Mouse (Mus musculus) heart, embryonic 16.5 days (tissue): Measurements from ENCODE around the gene Mreg. TPM values are rescaled to one million over a fixed set of nuclear protein-coding genes. Genes with fewer than 3 reads are reported as not detected.
A peak's percentile ranks its signal among the peaks of the same experiment; 100 is the strongest.

Experiments used
- ATAC-seq: fragments of 200-750 bp; cut with Nextera tagmentation; replicated peaks from 2 replicates; pipeline ENCODE4 v1.8.0; 2017; ENCODE audit warnings: moderate number of reproducible peaks; ENCODE audit not compliant: insufficient read depth, low FRiP score; ENCODE audit errors: extremely low read depth
- H3K27ac ChIP-seq: fragments of 300-500 bp; sonication (generic); 2 replicates; pipeline ENCODE4 v1.5.1; 2014; ENCODE audit warnings: mild to moderate bottlenecking, low read length, control low read depth, moderate library complexity
- H3K27me3 ChIP-seq: fragments of 300-500 bp; sonication (generic); 2 replicates; pipeline ENCODE4 v1.6.1; 2014; ENCODE audit warnings: low read length, mixed read lengths; ENCODE audit not compliant: control insufficient read depth, insufficient read depth
- H3K36me3 ChIP-seq: fragments of 300-500 bp; sonication (generic); 2 replicates; pipeline ENCODE4 v1.6.1; 2014; ENCODE audit not compliant: control insufficient read depth, insufficient read depth
- H3K4me1 ChIP-seq: fragments of 300-500 bp; sonication (generic); 2 replicates; pipeline ENCODE4 v1.6.1; 2014; ENCODE audit warnings: low read length, mixed read lengths; ENCODE audit not compliant: control insufficient read depth, insufficient read depth
- H3K4me2 ChIP-seq: fragments of 300-500 bp; sonication (generic); 2 replicates; pipeline ENCODE4 v1.6.1; 2014; ENCODE audit warnings: low read depth, mild to moderate bottlenecking, control low read depth, low read length
- H3K4me3 ChIP-seq: fragments of 300-500 bp; sonication (generic); 2 replicates; pipeline ENCODE4 v1.5.1; 2014; ENCODE audit warnings: mild to moderate bottlenecking, control low read depth, low read length
- H3K9ac ChIP-seq: fragments of 300-500 bp; sonication (generic); 2 replicates; pipeline ENCODE4 v1.6.1; 2014; ENCODE audit warnings: low read length, control low read depth
- H3K9me3 ChIP-seq: fragments of 300-500 bp; sonication (generic); replicated peaks from 2 replicates; pipeline ENCODE4 v1.6.1; 2016; ENCODE audit warnings: low read length; ENCODE audit not compliant: control insufficient read depth
- WGBS: fragments of 180-500 bp; shearing (Covaris S2); extraction: QIAGEN DNeasy Blood & Tissue Kit; methylation state at CpG from one replicate; pipeline ENCODE4 v1.1.7; 2014; 5-methylcytosine and 5-hydroxymethylcytosine counted together
- polyA plus RNA-seq: library from polyadenylated mRNA; unstranded; fragments of >200 nt; fragmentation: Nextera tagmentation; extraction: Ambion mirVana; gene quantifications from 2 replicates; pipeline ENCODE4 v1.2.1, GENCODE M21; 2015

The Mreg gene
- polyA plus RNA-seq, 1 experiment from 2014 or later: 18.8 TPM

DNA sequence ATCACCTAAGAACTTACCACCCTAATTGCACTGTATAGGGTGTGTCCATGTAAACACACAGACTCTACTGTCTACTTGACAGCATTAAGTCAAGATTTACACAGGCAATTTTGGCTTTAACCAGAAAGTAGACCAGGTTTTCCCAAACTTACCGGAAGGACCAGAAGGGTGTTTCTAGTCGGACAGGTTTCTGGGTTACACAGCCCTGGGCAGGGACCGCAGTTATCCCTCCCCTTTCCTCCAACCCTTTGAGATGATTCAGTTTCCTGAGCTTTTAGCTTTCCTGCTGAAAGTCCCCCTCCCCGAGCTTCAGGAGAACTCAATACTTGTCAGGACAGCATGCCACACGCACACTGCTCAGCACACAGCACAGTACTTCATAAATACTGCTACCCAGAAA lies 26.0 kb downstream of the Mreg start:
- Histone ChIP-seq H3K36me3 (no peaks in the 10 kb centered on the region), H3K9ac (no peak overlapping the region), H3K4me3 (no peak overlapping the region), H3K4me2 (no peak overlapping the region), H3K4me1 (peaks cover 5% of the 10 kb centered on the region; the same call in 1 of the 2 replicates), H3K9me3 (no peaks in the 10 kb centered on the region), H3K27me3 (no peaks in the 10 kb centered on the region), H3K27ac (no peak overlapping the region)
- 72% methylated on average over 5 of the region's 5 CpGs for WGBS
- no peak for ATAC-seq

DNA sequence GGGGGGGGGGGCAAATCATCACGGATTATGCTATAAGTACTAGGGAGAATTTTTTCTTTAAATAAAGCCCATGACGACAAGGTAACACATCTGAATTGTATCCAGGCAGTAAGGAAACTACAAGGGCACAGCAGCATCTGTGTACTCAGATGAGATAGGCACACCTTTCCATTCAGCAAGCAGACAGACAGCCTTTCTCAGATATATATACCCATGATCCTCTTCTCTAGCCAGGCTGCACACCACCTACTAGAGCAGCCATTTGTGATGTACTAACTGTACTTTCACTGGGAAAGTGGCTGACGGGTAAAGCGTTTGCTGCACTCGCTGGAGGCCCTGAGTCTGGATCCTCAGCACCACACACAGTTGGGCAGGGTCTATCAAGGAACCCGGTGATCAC lies 28.6 kb downstream of the Mreg start:
- Histone ChIP-seq H3K4me2 (peak overlapping the region; percentile 58), H3K4me3 (peak overlapping the region; percentile 25), H3K9ac (no peak overlapping the region), H3K27ac (no peak overlapping the region; the same call in 1 of the 2 replicates), H3K4me1 (peaks cover 5% of the 10 kb centered on the region; the same call in 1 of the 2 replicates), H3K36me3 (no peaks in the 10 kb centered on the region), H3K27me3 (no peaks in the 10 kb centered on the region), H3K9me3 (no peaks in the 10 kb centered on the region)
- 0 out of 2 replicates have a peak, but pooled peaks have one; percentile 4 for ATAC-seq
- 53% methylated on average over 6 of the region's 6 CpGs for WGBS

- Histone ChIP-seq H3K4me3 (peak overlapping the region; percentile 25), H3K4me2 (peak overlapping the region; percentile 58), H3K27me3 (no peaks in the 10 kb centered on the region), H3K36me3 (no peaks in the 10 kb centered on the region), H3K9me3 (no peaks in the 10 kb centered on the region), H3K9ac (peak overlapping the region; percentile 37; the same call in 1 of the 2 replicates), H3K27ac (no peak overlapping the region), H3K4me1 (peaks cover 5% of the 10 kb centered on the region; the same call in 1 of the 2 replicates)
- peak; percentile 64 for ATAC-seq
- WGBS: 14% methylated on average over 13 of the region's 13 CpGs
Measured at GRCm38 (mm10) chr1:72182930-72183499, 29.1 kb downstream of the Mreg start.

DNA sequence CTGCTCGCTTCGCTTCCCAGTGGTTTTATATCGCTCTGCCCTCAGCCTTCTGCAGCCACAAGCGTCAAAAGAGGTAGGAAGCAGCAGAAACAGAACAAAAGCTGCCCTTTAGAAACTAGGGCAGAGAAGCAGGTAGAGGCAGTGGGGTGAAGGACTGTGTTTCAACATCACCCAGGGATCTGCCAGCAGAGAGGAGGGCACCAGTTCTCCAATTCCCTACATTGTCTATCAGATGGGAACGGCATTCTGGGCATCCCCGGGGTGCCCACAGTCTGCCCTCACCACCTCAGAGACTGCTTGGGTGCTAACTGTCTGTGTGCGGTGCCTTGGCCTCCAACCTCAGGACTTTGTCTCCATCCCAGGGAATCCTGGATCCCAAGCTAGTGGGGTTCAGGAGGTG lies 32.2 kb downstream of the Mreg start:
- H3K4me3 ChIP-seq: no peak overlapping the region
- H3K4me2 ChIP-seq: no peak overlapping the region
- H3K4me1 ChIP-seq: peaks cover 5% of the 10 kb centered on the region; the same call in 1 of the 2 replicates
- H3K36me3 ChIP-seq: no peaks in the 10 kb centered on the region
- H3K9ac ChIP-seq: no peak overlapping the region
- H3K27me3 ChIP-seq: no peaks in the 10 kb centered on the region
- H3K9me3 ChIP-seq: no peaks in the 10 kb centered on the region
- no peak for ATAC-seq
- WGBS: 82% methylated on average over 7 of the region's 7 CpGs
- H3K27ac ChIP-seq: no peak overlapping the region

DNA sequence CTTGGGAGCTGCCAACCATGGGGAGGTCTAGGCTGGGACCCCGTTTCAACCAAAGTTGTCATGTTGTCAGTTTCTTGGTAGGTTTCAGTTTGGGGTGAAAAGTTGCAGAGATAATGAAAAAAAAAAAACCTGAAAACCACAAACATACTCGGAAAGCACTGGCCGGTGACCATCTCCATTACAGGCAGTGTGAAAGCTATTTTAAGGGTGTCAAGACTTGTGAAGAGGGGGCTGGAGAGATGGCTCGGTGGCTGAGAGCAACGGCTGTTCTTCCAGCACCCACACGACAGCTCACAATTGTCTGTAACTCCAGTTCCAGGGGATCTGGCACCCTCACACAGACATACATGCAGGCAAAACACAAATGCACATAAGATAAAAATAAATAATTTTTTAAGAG lies 35.9 kb downstream of the Mreg start:
- Histone ChIP-seq H3K9ac (no peak overlapping the region), H3K4me3 (no peak overlapping the region), H3K4me1 (peaks cover 2% of the 10 kb centered on the region), H3K4me2 (peak overlapping the region; percentile 34), H3K36me3 (no peaks in the 10 kb centered on the region), H3K9me3 (no peaks in the 10 kb centered on the region), H3K27me3 (no peaks in the 10 kb centered on the region), H3K27ac (peak overlapping the region; percentile 40; the same call in 1 of the 2 replicates)
- ATAC-seq: no peak
- WGBS: 37% methylated on average over 6 of the region's 6 CpGs

- H3K4me2 ChIP-seq: no peak overlapping the region
- H3K27ac ChIP-seq: no peak overlapping the region
- 79% methylated on average over 7 of the region's 7 CpGs for WGBS
- no peak overlapping the region for H3K4me3 ChIP-seq
- ATAC-seq: no peak
- no peaks in the 10 kb centered on the region for H3K36me3 ChIP-seq
- no peaks in the 10 kb centered on the region for H3K27me3 ChIP-seq
- peaks cover 2% of the 10 kb centered on the region for H3K4me1 ChIP-seq
- no peaks in the 10 kb centered on the region for H3K9me3 ChIP-seq
- no peak overlapping the region for H3K9ac ChIP-seq
Measured at GRCm38 (mm10) chr1:72174183-72174582, 37.9 kb downstream of the Mreg start.

GRCm38 (mm10) chr1:72173402-72174051 lies 38.6 kb downstream of the Mreg start:
- ATAC-seq: peak; percentile 35; the same call in 1 of the 2 replicates
- Histone ChIP-seq H3K9ac (no peak overlapping the region), H3K27ac (no peak overlapping the region), H3K4me3 (no peak overlapping the region), H3K27me3 (no peaks in the 10 kb centered on the region), H3K9me3 (no peaks in the 10 kb centered on the region), H3K4me2 (no peak overlapping the region), H3K4me1 (peaks cover 2% of the 10 kb centered on the region), H3K36me3 (no peaks in the 10 kb centered on the region)
- 38% methylated on average over 8 of the region's 8 CpGs for WGBS

DNA sequence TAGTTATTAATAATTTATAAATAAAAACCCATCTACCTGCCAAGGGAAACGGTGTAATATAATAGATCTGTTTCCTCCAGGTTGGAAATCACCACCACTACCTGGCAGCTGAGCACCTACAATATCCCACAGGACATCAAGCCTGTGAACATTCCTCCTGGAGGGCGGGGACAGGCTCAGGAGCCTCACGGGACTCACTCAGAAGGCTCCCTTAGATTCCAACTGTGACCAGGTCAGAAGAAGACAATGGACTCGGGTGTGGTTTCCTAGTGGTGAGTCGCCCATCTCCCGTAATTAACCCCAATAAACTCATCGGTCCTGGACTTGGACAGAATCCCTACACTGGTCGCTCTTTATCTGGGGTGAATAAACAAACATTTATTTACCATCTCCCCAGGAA lies 39.3 kb downstream of the Mreg start:
- peaks cover 2% of the 10 kb centered on the region for H3K4me1 ChIP-seq
- no peaks in the 10 kb centered on the region for H3K36me3 ChIP-seq
- WGBS: 77% methylated on average over 8 of the region's 8 CpGs
- no peak overlapping the region for H3K4me3 ChIP-seq
- no peaks in the 10 kb centered on the region for H3K27me3 ChIP-seq
- H3K4me2 ChIP-seq: no peak overlapping the region
- no peak for ATAC-seq
- H3K27ac ChIP-seq: no peak overlapping the region
- no peak overlapping the region for H3K9ac ChIP-seq
- no peaks in the 10 kb centered on the region for H3K9me3 ChIP-seq
